Mouse (Mus musculus) erythroid progenitor cell, adult 5-6 weeks (primary cell): ENCODE data around the gene Rag2. TPM values are rescaled to one million over a fixed set of nuclear protein-coding genes. Genes with fewer than 3 reads are reported as not detected.

Experiments used
- ATAC-seq: replicated peaks from 2 replicates; pipeline ENCODE4 v1.8.0; 2016; ENCODE audit warnings: moderate number of reproducible peaks, mild to moderate bottlenecking, moderate TSS enrichment, inconsistent platforms; ENCODE audit not compliant: poor library complexity, low FRiP score, severe bottlenecking
- total RNA-seq, 2 experiments: library from RNA; stranded (forward) in 1 of 2; stranded (reverse) in 1 of 2; fragments of 150-400 nt in 1 of 2; fragments of 186-747, 209-891 nt in 1 of 2; gene quantifications; 2 replicates each; pipeline versions ENCODE4 v1.2.3 to v1.2.4; 2015 to 2017; ENCODE audit warnings: low replicate concordance in 2 of 2

Rag2 gene
- total RNA-seq, 2 experiments from 2014 or later, result 1.3 to 9.6 TPM

- no peak for ATAC-seq
These were observed 54.8 kb downstream of the Rag2 start for GRCm38 (mm10) chr2:101679164-101679784.

Other genes with a start within 250 kb of the Rag2 start
- 9.7 and 13.4 TPM in 2 replicates for gene Rag1, start 24.8 kb downstream of the Rag2 start, total RNA-seq (2015; ENCODE audit: low replicate concordance)
- gene Rag1, start 24.8 kb downstream of the Rag2 start, total RNA-seq (2017; ENCODE audit: low replicate concordance), result 9.8 and 10.7 TPM in 2 replicates
- 9.6 and 17.7 TPM in 2 replicates for gene B230118H07Rik, start 24.8 kb downstream of the Rag2 start, total RNA-seq (2015; ENCODE audit: low replicate concordance)
- 6.2 and 10.4 TPM in 2 replicates for gene B230118H07Rik, start 24.8 kb downstream of the Rag2 start, total RNA-seq (2017; ENCODE audit: low replicate concordance)
- 7.2 and 9.6 TPM in 2 replicates for gene Traf6, start 53.7 kb downstream of the Rag2 start, total RNA-seq (2015; ENCODE audit: low replicate concordance)
- gene Traf6, start 53.7 kb downstream of the Rag2 start, total RNA-seq (2017; ENCODE audit: low replicate concordance), result 4.0 and 5.9 TPM in 2 replicates